Mouse (Mus musculus) ES-Bruce4 (cell line): ENCODE measurements around the gene Morf4l1. TPM values are rescaled to one million over a fixed set of nuclear protein-coding genes. Genes with fewer than 3 reads are reported as not detected.

Experiments
- H3K27ac ChIP-seq: 2 replicates; pipeline ENCODE4 v1.5.1; 2012; ENCODE audit warnings: low read length, inconsistent platforms; ENCODE audit not compliant: insufficient read depth
- H3K27me3 ChIP-seq: 2 replicates; pipeline ENCODE4 v1.6.1; 2012; ENCODE audit warnings: mild to moderate bottlenecking, low read length, inconsistent platforms; ENCODE audit not compliant: control insufficient read depth, poor library complexity, insufficient read depth, severe bottlenecking
- H3K36me3 ChIP-seq: 2 replicates; pipeline ENCODE4 v1.6.1; 2012; ENCODE audit warnings: inconsistent platforms, mild to moderate bottlenecking, low read length, moderate library complexity; ENCODE audit not compliant: control insufficient read depth, poor library complexity, insufficient read depth, severe bottlenecking
- H3K4me1 ChIP-seq: one replicate; pipeline ENCODE4 v1.8.1; 2011; ENCODE audit warnings: low read length; ENCODE audit not compliant: control insufficient read depth, insufficient read depth
- H3K4me3 ChIP-seq: 2 replicates; pipeline ENCODE4 v1.5.1; 2011; ENCODE audit warnings: low read depth, mild to moderate bottlenecking, low read length
- H3K9ac ChIP-seq: 2 replicates; pipeline ENCODE4 v1.6.1; 2012; ENCODE audit warnings: low read depth, mild to moderate bottlenecking, inconsistent platforms; ENCODE audit not compliant: poor library complexity, severe bottlenecking
- H3K9me3 ChIP-seq: replicated peaks from 2 replicates; pipeline ENCODE4 v1.6.1; 2012; ENCODE audit warnings: mild to moderate bottlenecking, low read length, inconsistent platforms; ENCODE audit not compliant: control insufficient read depth, poor library complexity, insufficient read depth, severe bottlenecking
- CTCF ChIP-seq: IDR thresholded peaks from one replicate; pipeline ENCODE4 v1.8.1; 2011; ENCODE audit warnings: low read depth, low read length
- EP300 ChIP-seq: IDR thresholded peaks from 2 replicates; pipeline ENCODE4 v1.6.1; 2011; ENCODE audit warnings: low read depth, low read length; ENCODE audit not compliant: insufficient read depth
- POLR2A ChIP-seq: IDR thresholded peaks from one replicate; pipeline ENCODE4 v1.8.1; 2011; ENCODE audit warnings: low read length; ENCODE audit not compliant: insufficient read depth
- polyA plus RNA-seq: library from polyadenylated mRNA; stranded (reverse); fragments of >200 nt; gene quantifications from 2 replicates; pipeline ENCODE4 v1.2.4, GENCODE M21; 2011; ENCODE audit warnings: low read depth; ENCODE audit not compliant: missing spikeins, insufficient read depth, insufficient read length

Morf4l1 gene
- polyA plus RNA-seq, 1 experiment, result 647 TPM

GRCm38 (mm10) chr9:90122246-90122740 lies 7.7 kb upstream of the Morf4l1 start:
- no peak for TF ChIP-seq EP300
- TF ChIP-seq CTCF, result no peak
- no peak for TF ChIP-seq POLR2A

GRCm38 (mm10) chr9:90117234-90117633 lies 2.7 kb upstream of the Morf4l1 start:
- TF ChIP-seq CTCF, result no peak
- Histone ChIP-seq H3K36me3 (no peaks in the 10 kb centered on the region), H3K9ac (no peak overlapping the region), H3K9me3 (no peaks in the 10 kb centered on the region), H3K27me3 (no peaks in the 10 kb centered on the region), H3K4me1 (no peaks in the 10 kb centered on the region), H3K27ac (no peak overlapping the region), H3K4me3 (no peak overlapping the region)

More at GRCm38 (mm10) chr9:90122246-90122740, 7.7 kb upstream of the Morf4l1 start:
- Histone ChIP-seq H3K9ac (no peak overlapping the region), H3K36me3 (no peaks in the 10 kb centered on the region), H3K4me3 (no peak overlapping the region), H3K27me3 (no peaks in the 10 kb centered on the region), H3K27ac (no peak overlapping the region), H3K4me1 (no peaks in the 10 kb centered on the region), H3K9me3 (no peaks in the 10 kb centered on the region)

- no peak overlapping the region for H3K27ac ChIP-seq
- peak overlapping the region; percentile 39 for H3K9ac ChIP-seq
- no peak overlapping the region for H3K4me3 ChIP-seq
- no peaks in the 10 kb centered on the region for H3K36me3 ChIP-seq
- no peaks in the 10 kb centered on the region for H3K4me1 ChIP-seq
- no peaks in the 10 kb centered on the region for H3K27me3 ChIP-seq
- no peaks in the 10 kb centered on the region for H3K9me3 ChIP-seq
- TF ChIP-seq EP300, result no peak
- TF ChIP-seq POLR2A, result no peak
- TF ChIP-seq CTCF, result no peak
These were observed 730 bp upstream of the Morf4l1 start for GRCm38 (mm10) chr9:90115308-90115700.

GRCm38 (mm10) chr9:90113651-90114566 lies 665 bp downstream of the Morf4l1 start:
- Histone ChIP-seq H3K4me1 (no peaks in the 10 kb centered on the region), H3K27me3 (no peaks in the 10 kb centered on the region), H3K4me3 (peak overlapping the region; percentile 95), H3K9me3 (no peaks in the 10 kb centered on the region), H3K27ac (peak overlapping the region; percentile 68), H3K9ac (peak overlapping the region; percentile 99), H3K36me3 (peaks cover 7% of the 10 kb centered on the region)
- TF ChIP-seq CTCF (peak; percentile 48), EP300 (peak; percentile 61; the same call in 1 of the 2 replicates), POLR2A (no peak)

- H3K4me3 ChIP-seq, result peak overlapping the region; percentile 95
- H3K9me3 ChIP-seq, result no peaks in the 10 kb centered on the region
- peak overlapping the region; percentile 68 for H3K27ac ChIP-seq
- no peaks in the 10 kb centered on the region for H3K27me3 ChIP-seq
- peaks cover 15% of the 10 kb centered on the region for H3K36me3 ChIP-seq
- peaks cover 3% of the 10 kb centered on the region for H3K4me1 ChIP-seq
- H3K9ac ChIP-seq, result peak overlapping the region; percentile 99
- TF ChIP-seq POLR2A, result no peak
- TF ChIP-seq EP300, result no peak
- no peak for TF ChIP-seq CTCF
These were observed 1.4 kb downstream of the Morf4l1 start for GRCm38 (mm10) chr9:90113151-90113550.

- peak overlapping the region; percentile 8; the same call in 1 of the 2 replicates for H3K9ac ChIP-seq
- no peaks in the 10 kb centered on the region for H3K27me3 ChIP-seq
- H3K9me3 ChIP-seq, result no peaks in the 10 kb centered on the region
- peaks cover 39% of the 10 kb centered on the region for H3K36me3 ChIP-seq
- H3K4me1 ChIP-seq, result peaks cover 3% of the 10 kb centered on the region
- TF ChIP-seq POLR2A (no peak), EP300 (no peak), CTCF (no peak)
- no peak overlapping the region for H3K4me3 ChIP-seq
- H3K27ac ChIP-seq, result no peak overlapping the region
These were observed 5.2 kb downstream of the Morf4l1 start for GRCm38 (mm10) chr9:90109386-90109785.
